Mouse (Mus musculus) gastrocnemius, adult 2 months (tissue): Measurements from ENCODE around the gene Hspa1b. TPM values are rescaled to one million over a fixed set of nuclear protein-coding genes. Genes with fewer than 3 reads are reported as not detected.
"Not testable (repeated sequence)": the region's sequence is repeated elsewhere in the genome, so short reads cannot be mapped to it uniquely, and the experiment has no call there.

Experiments used
- DNase-seq: peaks from one replicate; pipeline ENCODE4 v3.0.0; 2022
- H3K27ac ChIP-seq: fragments of 200-600 bp; 2 replicates; pipeline ENCODE4 v1.8.1; 2022; ENCODE audit warnings: mild to moderate bottlenecking
- H3K4me3 ChIP-seq: fragments of 200-600 bp; 2 replicates; pipeline ENCODE4 v1.8.1; 2022; ENCODE audit warnings: mild to moderate bottlenecking, moderate library complexity
- CTCF ChIP-seq: fragments of 200-600 bp; IDR thresholded peaks from 2 replicates; pipeline ENCODE4 v1.8.1; 2022; ENCODE audit warnings: antibody characterized with exemption, mild to moderate bottlenecking, moderate library complexity
- intact Hi-C: fragments of 180-260 bp; cut with DNase I; formaldehyde crosslinking; loops from one replicate; pipeline ENCODE4 v1.15.1; 2025
- long read RNA-seq, 2 experiments: library from polyadenylated mRNA; stranded (forward); transcript quantifications; one replicate each; pipeline ENCODE4 v2.0.0; 2021
- total RNA-seq, 2 experiments: library from RNA; stranded (reverse); gene quantifications; 2 replicates each; pipeline ENCODE4 v1.2.3; 2021

Hspa1b gene
- total RNA-seq: 10 to 100 TPM in 1 of 2 experiments, 1 to 10 TPM in 1; 3.9 to 13.0 TPM
- long read RNA-seq, experiment 1, transcript Hspa1b-201 (1 exons, 2,803 nt): major isoform, 21 of 21 reads
- long read RNA-seq, experiment 1, partial matches to known transcripts: 0 of 21 reads
- long read RNA-seq, experiment 1, other reads (novel, unspliced or antisense): 0 of 21 reads
- long read RNA-seq, experiment 2, partial matches to known transcripts: 0 of 3 reads
- long read RNA-seq, experiment 2, other reads (novel, unspliced or antisense): 0 of 3 reads

DNA sequence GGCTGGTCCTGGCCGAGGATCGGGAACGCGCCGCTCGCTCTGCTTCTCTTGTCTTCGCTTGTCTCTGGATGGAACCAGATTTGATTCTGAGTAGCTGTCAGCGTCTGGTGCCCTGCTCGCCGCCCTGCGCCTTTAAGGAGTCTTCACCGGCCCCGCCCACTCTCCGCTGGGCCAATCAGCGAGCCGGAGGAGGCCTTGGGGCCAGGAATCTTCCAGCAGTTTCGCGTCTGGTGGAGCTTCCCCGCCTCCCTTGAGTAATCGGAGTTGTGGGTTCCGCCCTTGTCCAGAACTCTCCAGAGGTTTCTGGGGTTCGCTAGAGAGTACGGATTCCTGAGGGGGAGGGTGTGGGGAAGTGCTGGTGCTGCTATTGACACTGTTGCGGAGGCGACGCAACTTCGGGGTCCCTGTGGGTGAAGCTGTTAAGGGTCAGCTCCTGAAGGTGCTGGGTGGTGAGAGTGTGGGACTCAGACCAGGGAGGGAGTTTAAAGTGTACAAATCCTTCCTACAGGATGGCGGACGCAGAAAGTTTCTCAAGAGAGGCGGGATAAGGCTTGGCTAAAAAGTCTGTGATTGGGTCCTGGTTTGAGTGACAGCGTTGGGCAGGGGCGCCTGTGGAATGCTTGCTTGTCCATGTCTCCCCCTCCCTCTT is at the start of gene Hspa1b:
Hspa1b (minus strand) TSS at position 109 of the 649 bp plus-strand sequence.
- H3K27ac ChIP-seq: peak within 1 kb of the TSS; percentile 95
- intact Hi-C loops: not testable (repeated sequence)
- H3K4me3 ChIP-seq: peak within 1 kb of the TSS; percentile 83
- peak; percentile 85 for DNase-seq

DNA sequence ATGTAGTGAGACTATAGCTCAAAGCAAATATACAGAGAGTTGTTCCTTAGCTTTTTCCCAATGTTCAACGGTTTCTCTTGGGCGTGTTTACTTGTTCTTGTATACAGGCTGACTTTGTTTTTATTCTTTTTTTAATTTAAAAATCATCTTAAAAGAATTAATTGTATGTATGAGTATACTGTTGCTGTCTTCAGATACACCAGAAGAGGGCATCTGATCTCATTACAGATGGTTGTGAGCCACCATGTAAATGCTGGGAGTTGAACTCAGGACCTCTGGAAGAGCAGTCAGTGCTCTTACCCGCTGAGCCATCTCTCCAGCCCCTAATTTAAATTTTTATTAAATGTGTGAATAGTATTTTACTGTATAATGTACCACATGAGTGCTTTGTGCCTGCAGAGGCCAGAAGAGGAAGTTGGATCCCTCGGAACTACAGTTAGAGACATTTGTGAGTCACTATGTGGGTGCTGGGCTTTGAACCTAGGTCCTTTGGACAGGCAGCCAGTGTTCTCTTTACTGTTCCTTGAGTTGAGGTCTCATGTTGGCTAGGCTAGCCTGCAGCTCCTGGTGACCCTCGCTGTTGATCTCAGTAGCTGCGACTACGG is 48.5 kb upstream of the Hspa1b start:
- no peak for DNase-seq
- intact Hi-C loops: no loop called here
- peak; percentile 26; the same call in 1 of the 2 replicates for TF ChIP-seq CTCF
- no peak overlapping the region for H3K27ac ChIP-seq
- no peak overlapping the region for H3K4me3 ChIP-seq

DNA sequence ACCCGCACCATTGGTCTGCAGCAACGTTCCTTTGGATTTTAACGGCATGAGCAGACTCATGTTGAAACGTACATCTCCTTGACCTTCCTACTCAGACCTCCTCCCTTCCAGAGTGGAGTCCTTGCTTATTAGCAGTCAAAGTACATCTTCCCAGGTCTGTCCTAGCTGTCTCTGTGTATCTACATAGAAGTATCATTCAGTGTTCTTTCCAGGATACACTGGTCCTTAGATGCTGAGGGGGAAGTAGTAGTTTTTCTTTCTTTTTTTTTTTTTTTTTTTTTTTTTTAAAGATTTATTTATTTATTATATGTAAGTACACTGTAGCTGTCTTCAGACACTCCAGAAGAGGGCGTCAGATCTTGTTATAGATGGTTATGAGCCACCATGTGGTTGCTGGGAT is 46.9 kb upstream of the Hspa1b start:
- H3K4me3 ChIP-seq, intact Hi-C loops, H3K27ac ChIP-seq, DNase-seq: not testable (repeated sequence)

DNA sequence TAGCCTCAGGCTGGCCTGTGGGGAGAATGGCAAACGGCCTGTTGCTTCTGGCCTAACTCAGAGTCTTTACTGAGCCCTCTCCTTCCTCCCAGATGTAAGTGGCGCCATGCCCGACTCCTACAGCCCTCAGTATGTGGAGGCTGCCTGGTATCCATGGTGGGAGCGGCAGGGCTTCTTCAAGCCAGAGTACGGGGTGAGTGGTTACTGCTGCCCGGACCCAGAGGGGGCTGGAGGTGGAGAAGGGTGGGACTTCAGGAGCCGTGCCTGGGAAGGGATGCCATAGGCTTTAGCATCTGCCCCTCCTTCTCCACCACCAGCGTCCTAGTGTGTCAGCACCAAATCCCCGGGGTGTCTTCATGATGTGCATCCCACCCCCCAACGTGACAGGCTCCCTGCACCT is 46.1 kb upstream of the Hspa1b start:
- DNase-seq: peak; percentile 13
- H3K4me3 ChIP-seq: no peak overlapping the region
- no peak for TF ChIP-seq CTCF
- intact Hi-C loops: no loop called here
- H3K27ac ChIP-seq: no peak overlapping the region

DNA sequence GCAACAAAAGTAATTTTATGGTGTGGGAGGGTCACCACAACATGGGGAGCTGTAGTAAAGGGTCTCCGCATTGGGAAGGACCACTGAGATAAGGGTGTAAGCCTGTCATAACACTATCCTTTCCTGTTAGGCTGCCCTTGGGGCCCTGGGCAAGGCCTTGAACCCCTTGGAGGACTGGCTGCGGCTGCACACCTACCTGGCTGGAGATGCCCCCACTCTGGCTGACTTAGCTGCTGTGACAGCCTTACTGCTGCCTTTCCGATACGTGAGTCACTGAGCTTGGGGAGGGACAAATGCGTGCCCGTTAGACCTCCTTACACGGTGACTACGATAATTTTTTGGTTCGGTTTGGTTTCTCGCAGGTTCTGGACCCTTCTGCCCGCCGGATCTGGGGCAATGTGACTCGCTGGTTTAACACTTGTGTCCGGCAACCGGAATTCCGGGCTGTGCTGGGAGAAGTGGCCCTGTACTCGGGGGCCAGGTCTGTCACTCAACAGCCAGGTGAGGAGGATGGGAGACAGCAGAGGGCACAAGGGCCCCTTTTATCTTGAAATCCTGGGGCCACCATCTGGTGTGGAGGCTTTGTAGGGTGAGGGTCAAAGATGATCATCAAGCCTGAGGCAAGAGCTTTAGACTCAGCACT is 45.2 kb upstream of the Hspa1b start:
- TF ChIP-seq CTCF: no peak
- H3K4me3 ChIP-seq: no peak overlapping the region
- DNase-seq: peak; percentile 15
- intact Hi-C loops: no loop called here
- H3K27ac ChIP-seq: no peak overlapping the region

DNA sequence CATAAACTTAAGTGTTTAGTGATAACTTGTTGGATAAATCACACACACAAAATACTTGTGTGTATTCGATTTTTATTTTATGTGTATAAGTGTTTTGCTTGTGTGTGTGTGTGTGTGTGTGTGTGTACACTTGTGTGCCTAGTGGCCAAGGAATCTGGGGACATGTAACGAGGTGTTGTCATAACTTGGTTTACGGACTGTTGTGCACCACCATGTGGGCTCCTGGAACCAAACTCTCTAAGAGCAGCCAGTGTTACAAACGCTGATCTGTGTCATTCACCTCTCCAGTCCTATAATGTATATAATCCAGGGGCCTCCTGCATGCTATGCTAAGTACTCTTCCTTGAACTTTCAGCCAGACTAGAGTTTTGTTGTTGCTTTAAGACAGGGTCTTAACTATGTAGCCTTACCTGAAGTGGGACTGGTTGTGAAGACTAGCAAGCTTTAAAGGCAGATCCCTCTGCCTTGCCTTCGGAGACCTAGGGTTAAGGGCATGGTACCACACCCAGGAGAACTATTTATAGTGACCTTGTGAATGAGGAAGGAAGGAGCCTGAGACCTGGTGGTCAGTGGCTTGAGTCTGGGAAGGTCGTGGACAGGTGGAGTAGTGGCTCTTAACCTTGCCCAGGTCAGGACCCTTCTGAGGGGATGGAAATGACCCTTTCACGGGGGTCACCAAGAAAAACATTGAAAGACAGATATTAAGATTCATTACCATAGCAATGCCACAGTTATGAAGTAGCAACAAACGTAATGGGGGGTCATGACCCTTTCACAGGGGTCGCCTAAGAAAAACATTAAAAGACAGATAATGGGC is 44.2 kb upstream of the Hspa1b start:
- intact Hi-C loops: no loop called here
- no peak for DNase-seq
- no peak for TF ChIP-seq CTCF
- Histone ChIP-seq H3K4me3 (no peak overlapping the region), H3K27ac (no peak overlapping the region)

DNA sequence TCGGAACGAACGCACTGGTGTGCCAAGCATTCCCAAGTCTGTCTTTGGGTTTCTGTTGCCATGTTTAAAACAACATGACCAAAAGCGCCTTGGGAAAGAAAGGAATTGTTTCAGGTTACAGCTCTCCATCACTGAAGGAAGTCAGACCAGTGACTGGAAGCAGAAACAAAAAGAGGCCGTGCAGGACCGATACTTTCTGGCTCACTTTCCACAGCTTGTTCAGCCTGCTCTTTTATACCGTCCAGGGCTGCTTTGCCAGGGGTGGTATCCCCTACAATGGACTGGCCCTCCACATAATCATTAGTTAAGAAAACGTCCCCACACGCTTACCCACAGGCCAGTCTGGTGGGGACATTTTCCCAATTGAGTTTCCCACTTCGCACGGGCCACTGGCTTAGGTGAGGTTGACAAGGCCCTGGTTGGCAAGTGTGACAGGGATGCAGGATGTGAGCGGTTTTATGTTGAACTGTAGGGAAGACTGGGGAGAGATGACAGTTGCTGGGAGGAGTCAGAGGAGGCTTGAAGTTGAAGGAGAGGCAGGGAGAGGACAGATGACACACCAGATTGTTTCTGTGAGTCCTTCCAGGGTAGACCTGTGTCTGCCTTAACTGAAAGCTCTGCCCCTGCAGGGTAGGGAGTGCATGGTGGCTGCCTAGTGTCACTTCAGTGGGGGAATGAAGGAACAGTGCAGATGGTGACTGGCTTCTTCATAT is 43.3 kb upstream of the Hspa1b start:
- intact Hi-C loops: no loop called here
- DNase-seq: no peak
- no peak for TF ChIP-seq CTCF
- Histone ChIP-seq H3K27ac (peak overlapping the region; percentile 99), H3K4me3 (peak overlapping the region; percentile 96)

DNA sequence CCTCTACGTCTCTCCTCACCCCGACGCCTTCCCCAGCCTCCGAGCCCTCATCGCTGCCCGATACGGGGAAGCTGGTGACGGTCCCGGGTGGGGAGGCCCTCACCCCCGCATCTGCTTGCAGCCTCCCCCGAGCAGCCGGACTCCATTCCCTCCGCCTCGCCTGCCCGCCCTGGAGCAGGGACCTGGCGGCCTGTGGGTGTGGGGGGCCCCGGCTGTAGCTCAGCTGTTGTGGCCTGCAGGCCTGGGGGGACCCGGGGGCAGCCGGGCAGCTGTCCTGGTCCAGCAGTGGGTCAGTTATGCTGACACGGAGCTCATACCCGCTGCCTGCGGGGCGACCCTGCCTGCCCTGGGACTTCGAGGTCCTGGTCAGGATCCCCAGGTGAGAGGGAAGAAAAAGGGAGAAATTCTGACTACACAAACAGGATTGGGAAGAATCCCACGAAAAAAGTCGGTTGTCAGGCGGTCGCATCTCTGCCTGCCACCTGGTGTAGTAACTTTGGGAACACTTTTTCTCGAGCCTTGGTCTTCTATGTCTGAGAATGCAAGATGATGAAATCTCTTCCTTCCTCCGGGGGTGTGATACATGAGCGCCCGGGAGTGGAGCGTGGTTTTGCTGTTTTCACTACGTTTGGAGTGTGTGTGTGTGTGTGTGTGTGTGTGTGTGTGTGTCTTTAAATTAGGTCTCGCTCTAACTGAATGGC is 42.6 kb upstream of the Hspa1b start:
- no peak for TF ChIP-seq CTCF
- DNase-seq: peak; percentile 47
- intact Hi-C loops: no loop called here
- Histone ChIP-seq H3K4me3 (peak overlapping the region; percentile 96), H3K27ac (peak overlapping the region; percentile 99)

DNA sequence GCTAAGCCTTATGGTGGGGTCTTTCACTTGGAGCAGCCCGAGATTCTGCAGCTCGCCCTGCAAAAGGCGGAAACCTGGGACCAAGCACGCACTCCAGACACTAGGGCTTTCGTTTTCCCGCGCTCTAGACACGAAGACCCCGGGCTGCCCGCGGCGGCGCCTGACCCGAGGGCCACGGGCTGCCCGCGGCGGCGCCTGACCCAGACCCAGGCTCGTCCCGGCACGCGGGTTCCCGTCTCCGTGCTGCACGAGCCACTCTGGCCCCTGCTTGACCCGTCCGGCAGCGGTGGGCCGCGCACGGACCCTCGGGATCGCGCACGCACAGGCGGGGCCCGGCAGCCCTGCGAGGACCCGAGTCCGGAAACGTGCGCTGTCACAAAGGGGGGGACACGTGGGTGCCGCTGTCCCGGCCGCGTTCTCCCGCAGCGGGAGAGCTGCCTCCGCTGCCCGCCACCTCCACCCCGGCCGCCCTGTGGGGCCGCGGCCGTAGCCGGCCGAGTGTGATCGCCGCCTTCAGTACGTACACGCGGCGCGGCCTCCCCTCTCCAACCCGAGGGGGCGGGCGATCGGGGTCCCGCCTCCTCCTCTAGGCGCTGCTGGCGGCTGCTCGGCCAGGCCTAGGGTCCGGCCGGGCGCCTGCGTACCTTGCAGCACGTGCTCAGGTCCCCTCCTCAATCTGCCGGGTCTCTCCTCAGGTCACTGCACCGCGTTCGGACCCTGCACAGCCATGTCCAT is 41.8 kb upstream of the Hspa1b start, which contains the start of gene Vars:
Vars (plus strand) TSS at position 271 of the 735 bp plus-strand sequence.
- intact Hi-C loops: no loop called here
- Histone ChIP-seq H3K27ac (peak within 1 kb of the TSS; percentile 99), H3K4me3 (peak within 1 kb of the TSS; percentile 96)
- DNase-seq: peak; percentile 92
- no peak for TF ChIP-seq CTCF

DNA sequence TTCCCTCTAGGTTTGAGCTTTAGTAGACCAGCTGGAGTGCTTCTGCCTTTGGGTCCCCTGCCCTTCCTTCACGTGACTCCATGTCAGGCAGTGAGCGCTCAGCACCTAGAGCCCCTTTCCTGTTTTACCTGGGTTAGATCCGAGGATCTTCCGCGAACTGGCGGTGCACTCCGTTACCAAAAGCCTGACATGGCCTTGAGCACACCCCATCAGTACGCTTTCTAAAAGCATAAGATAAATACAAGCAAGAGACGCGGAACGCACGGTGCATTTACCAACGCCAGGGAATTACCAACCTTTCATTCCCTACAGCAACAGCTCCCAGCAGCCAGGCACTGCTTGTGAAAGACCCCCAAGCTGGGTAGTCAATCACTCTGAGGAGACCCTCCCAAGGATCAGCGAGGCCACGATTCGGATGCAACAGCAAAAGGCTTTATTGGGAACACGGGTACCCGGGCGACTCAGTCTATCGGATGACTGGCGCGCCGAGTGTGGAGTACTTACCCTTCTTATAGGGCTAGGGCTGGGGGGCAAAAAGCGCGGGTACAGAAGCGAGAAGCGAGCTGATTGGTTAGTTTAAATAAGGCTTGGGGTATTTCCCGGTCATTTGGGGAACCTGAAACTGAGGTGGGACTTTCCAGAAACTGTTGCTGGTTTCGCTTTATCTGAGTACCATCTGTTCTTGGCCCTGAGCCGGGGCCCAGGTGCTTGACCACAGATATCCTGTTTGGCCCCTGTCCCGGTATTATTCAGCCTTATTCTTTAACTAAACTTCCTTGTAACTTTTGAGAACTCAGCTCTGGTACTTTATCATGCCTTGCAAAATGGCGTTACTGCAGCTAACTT is 41.1 kb upstream of the Hspa1b start:
- DNase-seq, intact Hi-C loops: not testable (repeated sequence)
- Histone ChIP-seq H3K4me3 (peak overlapping the region; percentile 96), H3K27ac (peak overlapping the region; percentile 99)
